Comparison of ENCODE assay signal across 13 mouse cellular contexts in genomic region chr15:86932345-86933075, GRCm38 (mm10).
DNase-seq lines count a peak whose midpoint lies in the region; ATAC-seq and TF ChIP-seq lines count a peak whose summit lies in the region.
"Had no signal": no experiment of that assay in that cellular context is flagged by ENCODE, and none has a peak within 500 bp of the region (broad histone marks: within the 10 kb centered on the region; RNA-seq: fewer than 3 reads in every experiment).

No protein-coding gene starts in this region.

- H3K27ac ChIP-seq in kidney, embryonic 14.5 days (ENCODE audit: low read depth, low read length), result no peak overlapping the region
- H3K27ac ChIP-seq in MEL (ENCODE audit: control insufficient read depth, low read depth, low read length), result no peak overlapping the region
- H3K27ac ChIP-seq in hindbrain, postnatal 0 days, result no peak overlapping the region
- H3K27ac ChIP-seq: heart, embryonic 13.5 days had no signal

- peak; percentile 5 to 15 for DNase-seq in adrenal gland, postnatal 36 days
- no peak for DNase-seq in adrenal gland, adult 18-20 months (ENCODE audit: low spot score in 2 of 2)
- DNase-seq in kidney, postnatal 4 days, result peak; percentile 74 to 75
- DNase-seq in MEL (ENCODE audit: low read depth, low spot score), result peak; percentile 27
- DNase-seq in hindbrain, postnatal 0 days (ENCODE audit: low spot score), result peak; percentile 31
- no peak for DNase-seq in cerebellum, adult 8-10 months
- DNase-seq: B cell, adult 2 months; layer of hippocampus, postnatal 36 days; spleen, adult 18-20 months had no signal

- no peak overlapping the region for H3K9ac ChIP-seq in kidney, embryonic 14.5 days (ENCODE audit: low read depth, low read length)
- no peak overlapping the region for H3K9ac ChIP-seq in MEL (ENCODE audit: control insufficient read depth, low read depth, low read length, poor library complexity, severe bottlenecking)
- no peak overlapping the region for H3K9ac ChIP-seq in hindbrain, postnatal 0 days (replicated peaks; ENCODE audit: low read length)
- H3K9ac ChIP-seq: heart, embryonic 13.5 days had no signal

- no peaks in the 10 kb centered on the region for H3K9me3 ChIP-seq in kidney, embryonic 14.5 days (ENCODE audit: control insufficient read depth, low read length)
- no peaks in the 10 kb centered on the region for H3K9me3 ChIP-seq in MEL (replicated peaks; ENCODE audit: insufficient read depth, low read length)
- no peaks in the 10 kb centered on the region for H3K9me3 ChIP-seq in hindbrain, postnatal 0 days (ENCODE audit: low read length)
- H3K9me3 ChIP-seq: heart, embryonic 13.5 days had no signal

- no peak for TF ChIP-seq POLR2A in MEL (IDR thresholded peaks at IDR 0.05; ENCODE audit: control insufficient read depth in 1 of 2, insufficient read depth in 1 of 2, low read depth in 1 of 2, low read length in 2 of 2, poor library complexity in 1 of 2)

- H3K4me2 ChIP-seq in kidney, embryonic 14.5 days (replicated peaks; ENCODE audit: low read depth, low read length), result no peak overlapping the region
- no peak overlapping the region for H3K4me2 ChIP-seq in hindbrain, postnatal 0 days (ENCODE audit: low read depth, low read length)
- H3K4me2 ChIP-seq: heart, embryonic 13.5 days had no signal

- no peak for TF ChIP-seq RAD21 in MEL (IDR thresholded peaks at IDR 0.05; ENCODE audit: low read depth, low read length)

- no peaks in the 10 kb centered on the region for H3K36me3 ChIP-seq in kidney, embryonic 14.5 days (ENCODE audit: control insufficient read depth, insufficient read depth, low read length)
- no peaks in the 10 kb centered on the region for H3K36me3 ChIP-seq in MEL (ENCODE audit: control insufficient read depth in 1 of 2, insufficient read depth in 2 of 2, low read length in 2 of 2)
- H3K36me3 ChIP-seq in hindbrain, postnatal 0 days (ENCODE audit: insufficient read depth, low read length), result no peaks in the 10 kb centered on the region
- H3K36me3 ChIP-seq: heart, embryonic 13.5 days had no signal

- 61% methylated on average over 15 of the region's 15 CpGs for WGBS in kidney, embryonic 14.5 days
- 49% methylated on average over 15 of the region's 15 CpGs for WGBS in hindbrain, postnatal 0 days

- no peaks in the 10 kb centered on the region for H3K4me1 ChIP-seq in kidney, embryonic 14.5 days (ENCODE audit: control insufficient read depth, insufficient read depth, low read length)
- no peaks in the 10 kb centered on the region for H3K4me1 ChIP-seq in MEL (ENCODE audit: control insufficient read depth in 1 of 2, insufficient read depth in 2 of 2, low read length in 2 of 2)
- 0 out of 2 replicates have a peak, but pooled peaks cover 4% of the 10 kb centered on the region for H3K4me1 ChIP-seq in hindbrain, postnatal 0 days (ENCODE audit: insufficient read depth, low read length)
- H3K4me1 ChIP-seq: heart, embryonic 13.5 days had no signal

- TF ChIP-seq EP300 in MEL (IDR thresholded peaks at IDR 0.05; ENCODE audit: low read depth in 1 of 2, low read length in 2 of 2), result no peak

- peaks cover 3% of the 10 kb centered on the region; the same call in 1 of the 2 replicates for H3K27me3 ChIP-seq in kidney, embryonic 14.5 days (ENCODE audit: control insufficient read depth, insufficient read depth, low read length)
- H3K27me3 ChIP-seq in MEL (ENCODE audit: control insufficient read depth in 1 of 2, insufficient read depth in 2 of 2, low read length in 2 of 2), result no peaks in the 10 kb centered on the region
- H3K27me3 ChIP-seq in hindbrain, postnatal 0 days (ENCODE audit: insufficient read depth, low read length), result no peaks in the 10 kb centered on the region

- ATAC-seq in kidney, embryonic 14.5 days (ENCODE audit: low FRiP score, low TSS enrichment), result no peak
- ATAC-seq in hindbrain, postnatal 0 days, result no peak
- ATAC-seq in monocyte, adult 5-6 weeks (replicated peaks; ENCODE audit: insufficient number of reproducible peaks, low FRiP score, low TSS enrichment, poor library complexity, severe bottlenecking), result no peak
- ATAC-seq: midbrain, embryonic 16.5 days had no signal

- no peaks in the 10 kb centered on the region for H3K79me2 ChIP-seq in MEL (ENCODE audit: control insufficient read depth, insufficient read depth, low read length, poor library complexity)

- H3K4me3 ChIP-seq in kidney, embryonic 14.5 days (ENCODE audit: low read length), result no peak overlapping the region
- H3K4me3 ChIP-seq in MEL (ENCODE audit: control insufficient read depth in 1 of 2, insufficient read depth in 1 of 2, low read depth in 2 of 2, low read length in 2 of 2), result no peak overlapping the region
- H3K4me3 ChIP-seq in hindbrain, postnatal 0 days (ENCODE audit: low read length), result no peak overlapping the region
- H3K4me3 ChIP-seq: heart, embryonic 13.5 days had no signal

- TF ChIP-seq CTCF in MEL (IDR thresholded peaks at IDR 0.05 in 2 of 3, conservative IDR thresholded peaks at IDR 0.05 in 1 of 3; ENCODE audit: control insufficient read depth in 1 of 3, insufficient read depth in 1 of 3, low read depth in 2 of 3, low read length in 3 of 3, poor library complexity in 1 of 3, severe bottlenecking in 1 of 3), result no peak
- TF ChIP-seq CTCF in hindbrain, postnatal 0 days (IDR thresholded peaks at IDR 0.05; ENCODE audit: low read depth), result no peak

TF ChIP-seq in MEL, 35 proteins besides CTCF, POLR2A, EP300 and RAD21:
- TF ChIP-seq HCFC1 (IDR thresholded peaks at IDR 0.05; ENCODE audit: low read depth, low read length), result no peak
- no peak for TF ChIP-seq RCOR1 (IDR thresholded peaks at IDR 0.05; ENCODE audit: low read depth, low read length)
- no peak for TF ChIP-seq ZNF384 (IDR thresholded peaks at IDR 0.05; ENCODE audit: low read depth, low read length)
- no peak for TF ChIP-seq KAT2A (conservative IDR thresholded peaks at IDR 0.05; ENCODE audit: low read depth, low read length)
- no peak for TF ChIP-seq GATA1 (IDR thresholded peaks at IDR 0.05; ENCODE audit: low read depth, low read length)
- TF ChIP-seq ZMIZ1 (IDR thresholded peaks at IDR 0.05; ENCODE audit: low read depth, low read length), result no peak

Comparison
In these comparisons a context has a peak if more than half of its experiments do, and no peak if none do; other contexts are left out.
1. DNase-seq: peak in adrenal gland, postnatal 36 days (2 of 2), kidney, postnatal 4 days (2 of 2), MEL (single experiment) and hindbrain, postnatal 0 days (single experiment); none in adrenal gland, adult 18-20 months (0 of 2) and cerebellum, adult 8-10 months (single experiment).